Mouse (Mus musculus) olfactory bulb, adult 2 months (tissue): ENCODE results near the gene Dut. TPM values are rescaled to one million over a fixed set of nuclear protein-coding genes. Genes with fewer than 3 reads are reported as not detected.

Experiments used
- H3K27ac ChIP-seq: fragments of 200-500 bp; 2 replicates; pipeline ENCODE4 v1.5.1; 2012; ENCODE audit warnings: low read depth, low read length; ENCODE audit not compliant: insufficient read depth
- H3K4me1 ChIP-seq: fragments of 200-500 bp; 2 replicates; pipeline ENCODE4 v1.6.1; 2012; ENCODE audit warnings: low read length; ENCODE audit not compliant: control insufficient read depth, insufficient read depth
- H3K4me3 ChIP-seq: fragments of 200-500 bp; 2 replicates; pipeline ENCODE4 v1.5.1; 2012; ENCODE audit warnings: mild to moderate bottlenecking, low read depth, low read length, moderate library complexity; ENCODE audit not compliant: insufficient read depth
- CTCF ChIP-seq: fragments of 200-500 bp; IDR thresholded peaks from 2 replicates; pipeline ENCODE4 v1.5.1; 2012; ENCODE audit warnings: low read depth, mild to moderate bottlenecking, low read length, moderate library complexity; ENCODE audit not compliant: insufficient read depth
- POLR2A ChIP-seq: fragments of 200-500 bp; IDR thresholded peaks from 2 replicates; pipeline ENCODE4 v1.6.1; 2012; ENCODE audit warnings: mild to moderate bottlenecking, low read depth, low read length, moderate library complexity; ENCODE audit not compliant: insufficient read depth
- WGBS: fragments of 180-500 bp; shearing (Covaris S2); methylation state at CpG from one replicate; pipeline ENCODE4 v1.1.7; 2018; 5-methylcytosine and 5-hydroxymethylcytosine counted together
- polyA plus RNA-seq: library from polyadenylated mRNA; stranded (reverse); fragments of >200 nt; gene quantifications from 2 replicates; pipeline ENCODE4 v1.2.4, GENCODE M21; 2012; ENCODE audit warnings: low replicate concordance; ENCODE audit not compliant: missing spikeins, insufficient read depth, insufficient read length

Gene Dut
- polyA plus RNA-seq, 1 experiment, result not detected

- Histone ChIP-seq H3K27ac (no peak overlapping the region), H3K4me3 (no peak overlapping the region), H3K4me1 (peaks cover 2% of the 10 kb centered on the region; the same call in 1 of the 2 replicates)
- no peak for TF ChIP-seq CTCF
- no peak for TF ChIP-seq POLR2A
- 43% methylated on average over 1 of the region's 1 CpGs for WGBS
These were observed 44.1 kb downstream of the Dut start for GRCm38 (mm10) chr2:125291101-125291500.

- Histone ChIP-seq H3K4me3 (no peak overlapping the region), H3K27ac (no peak overlapping the region), H3K4me1 (peaks cover 2% of the 10 kb centered on the region; the same call in 1 of the 2 replicates)
- TF ChIP-seq CTCF, result no peak
- TF ChIP-seq POLR2A, result no peak
- WGBS, result 94% methylated on average over 7 of the region's 7 CpGs
These were observed 45.6 kb downstream of the Dut start for GRCm38 (mm10) chr2:125292616-125293015.

GRCm38 (mm10) chr2:125293969-125294491 lies 47.0 kb downstream of the Dut start:
- WGBS, result 92% methylated on average over 5 of the region's 5 CpGs
- TF ChIP-seq CTCF (no peak), POLR2A (no peak)
- no peak overlapping the region for H3K4me3 ChIP-seq

GRCm38 (mm10) chr2:125295526-125295925 lies 48.5 kb downstream of the Dut start:
- no peak overlapping the region for H3K4me3 ChIP-seq
- no peak overlapping the region for H3K27ac ChIP-seq
- WGBS, result 90% methylated on average over 3 of the region's 3 CpGs
- peaks cover 2% of the 10 kb centered on the region; the same call in 1 of the 2 replicates for H3K4me1 ChIP-seq
- TF ChIP-seq CTCF, result no peak
- TF ChIP-seq POLR2A, result no peak

More at GRCm38 (mm10) chr2:125293969-125294491, 47.0 kb downstream of the Dut start:
- peaks cover 2% of the 10 kb centered on the region; the same call in 1 of the 2 replicates for H3K4me1 ChIP-seq
- no peak overlapping the region for H3K27ac ChIP-seq

- TF ChIP-seq CTCF, result no peak
- no peak for TF ChIP-seq POLR2A
- H3K27ac ChIP-seq, result no peak overlapping the region
- WGBS, result 100% methylated on average over 1 of the region's 1 CpGs
These were observed 51.9 kb downstream of the Dut start for GRCm38 (mm10) chr2:125298841-125299240.

GRCm38 (mm10) chr2:125301877-125302624 lies 55.1 kb downstream of the Dut start:
- H3K4me1 ChIP-seq, result no peaks in the 10 kb centered on the region
- no peak for TF ChIP-seq POLR2A
- WGBS, result 75% methylated on average over 9 of the region's 9 CpGs
- no peak overlapping the region for H3K4me3 ChIP-seq
- no peak overlapping the region for H3K27ac ChIP-seq

More at GRCm38 (mm10) chr2:125298841-125299240, 51.9 kb downstream of the Dut start:
- no peaks in the 10 kb centered on the region for H3K4me1 ChIP-seq
- no peak overlapping the region for H3K4me3 ChIP-seq

- WGBS, result 90% methylated on average over 8 of the region's 8 CpGs
- no peak overlapping the region for H3K27ac ChIP-seq
- TF ChIP-seq CTCF (no peak), POLR2A (no peak)
- no peaks in the 10 kb centered on the region for H3K4me1 ChIP-seq
- H3K4me3 ChIP-seq, result no peak overlapping the region
These were observed 55.6 kb downstream of the Dut start for GRCm38 (mm10) chr2:125302625-125302924.

GRCm38 (mm10) chr2:125303764-125304384 lies 56.9 kb downstream of the Dut start:
- no peaks in the 10 kb centered on the region for H3K4me1 ChIP-seq
- 82% methylated on average over 5 of the region's 5 CpGs for WGBS
- no peak for TF ChIP-seq POLR2A
- no peak for TF ChIP-seq CTCF
- H3K27ac ChIP-seq, result no peak overlapping the region
- H3K4me3 ChIP-seq, result no peak overlapping the region

GRCm38 (mm10) chr2:125304746-125305145 lies 57.8 kb downstream of the Dut start:
- no peaks in the 10 kb centered on the region for H3K4me1 ChIP-seq
- 82% methylated on average over 3 of the region's 3 CpGs for WGBS
- TF ChIP-seq POLR2A (no peak), CTCF (no peak)
- H3K27ac ChIP-seq, result no peak overlapping the region
- no peak overlapping the region for H3K4me3 ChIP-seq

GRCm38 (mm10) chr2:125305671-125306070 lies 58.7 kb downstream of the Dut start:
- TF ChIP-seq CTCF (no peak), POLR2A (no peak)

More at GRCm38 (mm10) chr2:125305671-125306070, 58.7 kb downstream of the Dut start:
- Histone ChIP-seq H3K4me1 (no peaks in the 10 kb centered on the region), H3K27ac (no peak overlapping the region), H3K4me3 (no peak overlapping the region)
- WGBS, result 86% methylated on average over 3 of the region's 3 CpGs

Other genes with a start within 250 kb of the Dut start
- not detected in 2 replicates for gene Slc24a5, start 179.1 kb upstream of the Dut start, polyA plus RNA-seq
- gene Myef2, start 123.5 kb upstream of the Dut start, polyA plus RNA-seq, result 262 TPM in 1 of 2 replicates, not detected in the other
- gene Ctxn2, start 110.5 kb upstream of the Dut start, polyA plus RNA-seq, result not detected in 2 replicates
- not detected in 2 replicates for gene Slc12a1, start 94.7 kb upstream of the Dut start, polyA plus RNA-seq